Mouse (Mus musculus) bone marrow, adult 2 months (tissue): ENCODE measurements around the gene Eif4h.

Experiments used
- CTCF ChIP-seq: fragments of 200-500 bp; IDR thresholded peaks from 2 replicates; pipeline ENCODE4 v1.5.1; 2011; ENCODE audit warnings: low read length, control low read depth; ENCODE audit not compliant: control insufficient read depth, insufficient read depth
- POLR2A ChIP-seq: fragments of 200-500 bp; IDR thresholded peaks from 2 replicates; pipeline ENCODE4 v1.6.1; 2011; ENCODE audit warnings: low read depth, mild to moderate bottlenecking, control low read depth, low read length, borderline replicate concordance; ENCODE audit not compliant: control insufficient read depth

DNA sequence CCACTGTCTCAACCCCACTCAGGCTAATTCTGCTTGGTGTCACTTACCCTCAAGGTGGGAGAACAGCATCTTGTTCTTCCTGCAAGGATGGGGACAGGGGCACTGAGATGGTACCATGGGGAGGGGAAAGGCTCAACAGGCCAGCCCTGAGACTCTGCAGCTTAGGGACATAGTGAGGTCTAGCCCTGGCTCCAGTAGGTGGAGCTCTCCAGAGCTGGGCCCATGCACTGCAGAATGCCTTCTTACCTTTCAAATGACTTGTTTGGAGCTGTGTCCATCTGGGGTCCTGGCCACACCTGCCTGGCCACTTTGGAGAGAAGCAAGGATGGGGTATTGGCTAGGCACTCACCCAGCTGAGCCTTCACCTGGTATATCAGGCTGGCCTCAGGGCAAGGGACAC, 33.0 kb downstream of the Eif4h start:
- peak; percentile 59 for TF ChIP-seq CTCF
- no peak for TF ChIP-seq POLR2A
